Mouse (Mus musculus) embryonic facial prominence, embryonic 11.5 days (tissue): ENCODE data around the gene Ttc23l. TPM values are rescaled to one million over a fixed set of nuclear protein-coding genes. Genes with fewer than 3 reads are reported as not detected.

Experiments used
- ATAC-seq: fragments of 200-750 bp; cut with Nextera tagmentation; replicated peaks from 2 replicates; pipeline ENCODE4 v1.8.0; 2017; ENCODE audit warnings: low read depth; ENCODE audit not compliant: insufficient number of reproducible peaks, low FRiP score, low TSS enrichment
- DNase-seq: peaks from one replicate; pipeline ENCODE4 v3.0.0-alpha.2; 2015; ENCODE audit warnings: low spot score
- H3K27ac ChIP-seq: fragments of 300-500 bp; sonication (generic); replicated peaks from 2 replicates; pipeline ENCODE4 v1.5.1; 2014; ENCODE audit warnings: mild to moderate bottlenecking, low read depth, low read length, control low read depth
- H3K27me3 ChIP-seq: fragments of 300-500 bp; sonication (generic); 2 replicates; pipeline ENCODE4 v1.6.1; 2014; ENCODE audit warnings: mild to moderate bottlenecking, low read length, moderate library complexity, mixed read lengths; ENCODE audit not compliant: control insufficient read depth, insufficient read depth
- H3K36me3 ChIP-seq: fragments of 300-500 bp; sonication (generic); replicated peaks from 2 replicates; pipeline ENCODE4 v1.6.1; 2014; ENCODE audit warnings: low read depth, mild to moderate bottlenecking, low read length, moderate library complexity, mixed read lengths; ENCODE audit not compliant: control insufficient read depth, insufficient read depth
- H3K4me1 ChIP-seq: fragments of 300-500 bp; sonication (generic); 2 replicates; pipeline ENCODE4 v1.6.1; 2014; ENCODE audit warnings: low read length, mixed read lengths; ENCODE audit not compliant: control insufficient read depth, insufficient read depth
- H3K4me2 ChIP-seq: fragments of 300-500 bp; sonication (generic); 2 replicates; pipeline ENCODE4 v1.6.1; 2014; ENCODE audit warnings: low read depth, mild to moderate bottlenecking, control low read depth, low read length, moderate library complexity
- H3K4me3 ChIP-seq: fragments of 300-500 bp; sonication (generic); 2 replicates; pipeline ENCODE4 v1.5.1; 2014; ENCODE audit warnings: low read depth, low read length, control low read depth
- H3K9ac ChIP-seq: fragments of 300-500 bp; sonication (generic); replicated peaks from 2 replicates; pipeline ENCODE4 v1.6.1; 2014; ENCODE audit warnings: mild to moderate bottlenecking, control low read depth, low read length
- H3K9me3 ChIP-seq: fragments of 300-500 bp; sonication (generic); replicated peaks from 2 replicates; pipeline ENCODE4 v1.6.1; 2016; ENCODE audit warnings: mild to moderate bottlenecking, low read length, inconsistent platforms, mixed read lengths; ENCODE audit not compliant: control insufficient read depth
- WGBS: fragments of 180-500 bp; shearing (Covaris S2); extraction: QIAGEN DNeasy Blood & Tissue Kit; methylation state at CpG from one replicate; pipeline ENCODE4 v1.1.7; 2014; 5-methylcytosine and 5-hydroxymethylcytosine counted together
- polyA plus RNA-seq: library from polyadenylated mRNA; unstranded; fragments of >200 nt; fragmentation: Nextera tagmentation; extraction: Ambion mirVana; gene quantifications from 2 replicates; pipeline ENCODE4 v1.2.1, GENCODE M21; 2014

The Ttc23l gene
- polyA plus RNA-seq, 1 experiment from 2014 or later, result not detected

DNA sequence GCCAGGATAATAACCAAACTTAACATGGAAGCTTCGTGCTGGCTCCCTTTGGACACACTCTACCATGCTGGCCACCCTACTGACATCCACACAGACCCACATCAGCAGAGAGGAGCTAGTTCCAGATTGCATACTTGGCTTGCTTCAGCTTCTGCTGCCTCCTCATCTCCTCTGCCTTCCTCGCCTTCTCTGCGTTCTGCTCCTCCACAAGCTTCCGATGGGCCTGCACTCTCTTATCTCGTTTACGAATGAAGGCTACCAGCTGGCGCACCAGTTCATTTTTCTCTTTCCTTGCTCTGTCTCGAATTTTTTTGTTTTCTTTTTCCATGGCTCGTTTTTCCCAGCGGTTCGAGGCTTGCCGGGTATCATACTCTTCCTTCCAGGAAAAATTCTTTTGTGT is 97.5 kb downstream of the Ttc23l start:
- DNase-seq (no peak), ATAC-seq (no peak)
- H3K9me3 ChIP-seq, result no peaks in the 10 kb centered on the region
- H3K4me2 ChIP-seq, result no peak overlapping the region
- H3K36me3 ChIP-seq, result no peaks in the 10 kb centered on the region; the same call in none of the 2 replicates
- no peaks in the 10 kb centered on the region for H3K4me1 ChIP-seq
- H3K27me3 ChIP-seq, result no peaks in the 10 kb centered on the region
- no peak overlapping the region for H3K9ac ChIP-seq
- WGBS, result 91% methylated on average over 12 of the region's 12 CpGs
- no peak overlapping the region for H3K4me3 ChIP-seq
- no peak overlapping the region for H3K27ac ChIP-seq

Other genes starting within 250 kb of the Ttc23l start
- gene Gm21973, start 233.3 kb downstream of the Ttc23l start, polyA plus RNA-seq, result not detected in 2 replicates
- gene Agxt2, start 200.1 kb downstream of the Ttc23l start, polyA plus RNA-seq, result not detected in 2 replicates
- 14.3 and 18.2 TPM in 2 replicates for gene Dnajc21, start 88.2 kb downstream of the Ttc23l start, polyA plus RNA-seq
- gene Brix1, start 72.7 kb downstream of the Ttc23l start, polyA plus RNA-seq, result 157 and 185 TPM in 2 replicates
- gene Rad1, start 72.7 kb downstream of the Ttc23l start, polyA plus RNA-seq, result 31.2 and 34.1 TPM in 2 replicates
- 76.4 and 92.0 TPM in 2 replicates for gene Rai14, start 156.0 kb upstream of the Ttc23l start, polyA plus RNA-seq